Comparison of ENCODE assay signal across 7 mouse cellular contexts in the genomic region with DNA sequence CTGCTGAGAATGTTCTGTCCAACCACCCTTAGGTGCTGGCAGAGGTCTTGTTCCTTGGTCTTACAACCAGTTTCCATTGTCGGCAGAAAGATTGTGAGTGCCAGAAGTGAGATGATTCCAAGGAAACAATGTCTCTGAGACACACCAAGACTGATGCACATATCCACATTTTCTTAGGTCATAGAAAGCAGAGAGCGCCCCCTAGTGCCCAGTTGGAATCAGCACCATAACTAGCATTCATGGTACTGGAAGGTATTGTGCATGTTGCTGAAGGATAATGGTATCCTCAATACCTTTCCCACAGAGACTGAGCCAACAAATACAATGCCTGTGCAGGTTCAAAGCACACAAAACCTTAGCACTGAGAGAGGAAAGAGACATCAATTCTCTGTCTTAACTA.
DNase-seq lines count a peak whose midpoint lies in the region; ATAC-seq and TF ChIP-seq lines count a peak whose summit lies in the region.

No protein-coding gene starts in this region.

- no peaks in the 10 kb centered on the region for H3K4me1 ChIP-seq in forebrain, embryonic 13.5 days
- no peaks in the 10 kb centered on the region for H3K4me1 ChIP-seq in midbrain, postnatal 0 days (ENCODE audit: insufficient read depth, low read length)

- no peak overlapping the region for H3K4me3 ChIP-seq in forebrain, embryonic 13.5 days
- H3K4me3 ChIP-seq in midbrain, postnatal 0 days (ENCODE audit: low read depth, low read length), result no peak overlapping the region

- WGBS in forebrain, embryonic 13.5 days, result 22% methylated on average over 2 of the region's 2 CpGs
- WGBS in midbrain, postnatal 0 days, result 19% methylated on average over 2 of the region's 2 CpGs

- no peaks in the 10 kb centered on the region for H3K27me3 ChIP-seq in forebrain, embryonic 13.5 days
- no peaks in the 10 kb centered on the region for H3K27me3 ChIP-seq in midbrain, postnatal 0 days (ENCODE audit: insufficient read depth, low read length)

- peak; percentile 72 for TF ChIP-seq CTCF in midbrain, postnatal 0 days (IDR thresholded peaks at IDR 0.05)

- H3K4me2 ChIP-seq in forebrain, embryonic 13.5 days, result no peak overlapping the region
- H3K4me2 ChIP-seq in midbrain, postnatal 0 days (ENCODE audit: low read depth, low read length, poor library complexity, severe bottlenecking), result no peak overlapping the region

- peak; percentile 8 for DNase-seq in thymus, postnatal 4 days
- no peak for DNase-seq in thymus, postnatal 10 days (ENCODE audit: low spot score in 2 of 2)
- peak; percentile 76 for DNase-seq in brain, adult 2 months (ENCODE audit: low read depth, low spot score)
- DNase-seq in layer of hippocampus, adult 11-12 months (ENCODE audit: low spot score), result peak; percentile 55
- DNase-seq in midbrain, postnatal 0 days (ENCODE audit: low spot score), result peak; percentile 56

- H3K27ac ChIP-seq in forebrain, embryonic 13.5 days, result no peak overlapping the region
- no peak overlapping the region for H3K27ac ChIP-seq in midbrain, postnatal 0 days (ENCODE audit: low read depth, low read length)

- ATAC-seq in forebrain, embryonic 13.5 days, result peak; percentile 71; the same call in 1 of the 2 replicates
- no peak for ATAC-seq in midbrain, postnatal 0 days (ENCODE audit: low FRiP score)
- ATAC-seq in megakaryocyte-erythroid progenitor cell, adult 5-6 weeks (replicated peaks; ENCODE audit: low FRiP score, low TSS enrichment, poor library complexity, severe bottlenecking), result no peak

- H3K9me3 ChIP-seq in forebrain, embryonic 13.5 days (replicated peaks), result no peaks in the 10 kb centered on the region
- no peaks in the 10 kb centered on the region for H3K9me3 ChIP-seq in midbrain, postnatal 0 days (ENCODE audit: low read length)

- H3K36me3 ChIP-seq in forebrain, embryonic 13.5 days (ENCODE audit: poor library complexity, severe bottlenecking), result no peaks in the 10 kb centered on the region
- H3K36me3 ChIP-seq in midbrain, postnatal 0 days (ENCODE audit: insufficient read depth, low read length), result no peaks in the 10 kb centered on the region

- H3K9ac ChIP-seq in forebrain, embryonic 13.5 days, result no peak overlapping the region
- H3K9ac ChIP-seq in midbrain, postnatal 0 days (replicated peaks; ENCODE audit: low read length, poor library complexity, severe bottlenecking), result no peak overlapping the region

Comparison
In these comparisons a context has a peak if more than half of its experiments do, and no peak if none do; other contexts are left out.
1. DNase-seq: peak in thymus, postnatal 4 days (single experiment), brain, adult 2 months (single experiment), layer of hippocampus, adult 11-12 months (single experiment) and midbrain, postnatal 0 days (single experiment); none in thymus, postnatal 10 days (0 of 2).